Mouse (Mus musculus): Measurements from ENCODE around the gene Abca8b. TPM values are rescaled to one million over a fixed set of nuclear protein-coding genes. Genes with fewer than 3 reads are reported as not detected.

Gene Abca8b
- polyA plus RNA-seq, 1 experiment from 2014 or later = 1.0 TPM

DNA sequence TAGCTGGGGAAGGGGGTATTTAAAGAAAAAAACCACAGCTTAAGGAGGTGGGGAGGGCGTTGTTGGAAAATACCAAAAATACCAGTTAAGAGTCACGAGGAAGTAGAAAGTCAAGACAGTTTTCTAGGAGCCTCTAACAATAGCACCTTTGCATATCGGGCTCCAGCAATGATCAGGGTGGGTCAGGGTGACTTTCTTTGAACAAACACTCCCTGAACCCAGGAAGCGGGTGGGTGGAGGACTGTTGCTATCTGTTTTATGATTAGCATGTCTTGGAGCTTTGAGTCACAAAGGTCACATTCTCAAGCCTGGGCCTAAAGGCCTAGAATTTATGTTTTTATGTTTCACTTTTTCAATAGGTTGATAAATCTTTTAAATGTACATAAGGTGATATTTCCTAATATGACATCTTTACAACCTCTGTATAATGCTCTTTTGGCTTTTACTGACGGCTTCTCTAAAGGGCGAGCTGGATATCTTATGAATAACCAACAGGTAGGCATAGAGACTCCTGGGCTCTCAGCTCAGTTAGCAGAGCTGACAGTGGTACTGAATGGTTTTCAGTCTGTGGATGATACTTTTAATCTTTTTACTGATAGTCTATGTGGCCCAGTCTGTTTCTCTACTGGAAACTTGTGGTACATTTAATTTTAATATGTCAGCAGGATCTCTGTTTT is 96.7 kb downstream of the Abca8b start:
- Histone ChIP-seq H3K9ac (ENCODE audit: low read length) (no peak overlapping the region), H3K4me3 (ENCODE audit: low read depth, low read length) (no peak overlapping the region), H3K27ac (replicated peaks) (no peak overlapping the region), H3K4me2 (replicated peaks; ENCODE audit: low read depth) (no peak overlapping the region), H3K4me1 (replicated peaks; ENCODE audit: control insufficient read depth, insufficient read depth) (no peaks in the 10 kb centered on the region), H3K36me3 (ENCODE audit: control insufficient read depth, insufficient read depth, low read length) (no peaks in the 10 kb centered on the region), H3K27me3 (ENCODE audit: control insufficient read depth, insufficient read depth, low read length) (no peaks in the 10 kb centered on the region), H3K9me3 (ENCODE audit: control insufficient read depth, low read length) (no peaks in the 10 kb centered on the region)
- WGBS = 68% methylated on average over 6 of the region's 6 CpGs
- TF ChIP-seq EP300 (optimal IDR thresholded peaks at IDR 0.05) (no peak), CTCF (IDR thresholded peaks at IDR 0.05; ENCODE audit: low read depth) (no peak)
- no peak for DNase-seq (ENCODE audit: low spot score)
- ATAC-seq (ENCODE audit: low FRiP score, low TSS enrichment) = no peak

DNA sequence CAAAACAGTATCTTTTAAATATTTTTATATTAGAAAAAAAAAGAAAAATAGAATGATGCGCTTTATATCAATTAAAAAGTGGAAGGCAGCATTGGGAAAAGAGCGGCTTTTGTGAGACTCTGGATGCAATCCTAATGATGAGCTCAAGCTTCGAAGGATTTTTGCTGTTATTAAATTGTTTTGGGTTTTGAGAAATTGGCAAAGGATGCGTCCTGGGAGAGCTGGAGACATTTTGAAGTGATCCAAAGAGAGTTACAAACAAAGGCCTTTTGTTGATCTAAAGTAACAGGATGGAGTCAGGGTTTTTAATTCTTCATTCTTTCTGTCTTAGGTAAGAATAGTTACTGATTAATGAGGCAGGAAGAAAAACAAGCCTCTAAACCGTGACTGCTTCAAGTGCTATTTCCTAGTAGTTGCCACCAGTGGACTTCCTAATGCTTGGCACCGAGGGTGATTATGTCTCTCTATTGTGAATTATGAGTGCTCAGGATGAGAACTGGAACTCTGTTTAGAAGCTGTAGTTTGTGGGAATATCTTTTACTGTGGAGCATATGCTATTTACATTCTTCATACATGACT is 99.6 kb downstream of the Abca8b start:
- TF ChIP-seq CTCF (IDR thresholded peaks at IDR 0.05; ENCODE audit: low read depth) (no peak), EP300 (optimal IDR thresholded peaks at IDR 0.05) (no peak)
- H3K36me3 ChIP-seq (ENCODE audit: control insufficient read depth, insufficient read depth, low read length) = no peaks in the 10 kb centered on the region
- H3K4me1 ChIP-seq (replicated peaks; ENCODE audit: control insufficient read depth, insufficient read depth) = no peaks in the 10 kb centered on the region
- H3K27ac ChIP-seq (replicated peaks) = no peak overlapping the region; the same call in 1 of the 2 replicates
- WGBS = 43% methylated on average over 6 of the region's 6 CpGs
- no peak overlapping the region for H3K4me3 ChIP-seq (ENCODE audit: low read depth, low read length)
- H3K27me3 ChIP-seq (ENCODE audit: control insufficient read depth, insufficient read depth, low read length) = no peaks in the 10 kb centered on the region
- DNase-seq (ENCODE audit: low spot score) (no peak), ATAC-seq (ENCODE audit: low FRiP score, low TSS enrichment) (no peak)
- H3K9ac ChIP-seq (ENCODE audit: low read length) = no peak overlapping the region
- H3K9me3 ChIP-seq (ENCODE audit: control insufficient read depth, low read length) = no peaks in the 10 kb centered on the region
- no peak overlapping the region for H3K4me2 ChIP-seq (replicated peaks; ENCODE audit: low read depth)

DNA sequence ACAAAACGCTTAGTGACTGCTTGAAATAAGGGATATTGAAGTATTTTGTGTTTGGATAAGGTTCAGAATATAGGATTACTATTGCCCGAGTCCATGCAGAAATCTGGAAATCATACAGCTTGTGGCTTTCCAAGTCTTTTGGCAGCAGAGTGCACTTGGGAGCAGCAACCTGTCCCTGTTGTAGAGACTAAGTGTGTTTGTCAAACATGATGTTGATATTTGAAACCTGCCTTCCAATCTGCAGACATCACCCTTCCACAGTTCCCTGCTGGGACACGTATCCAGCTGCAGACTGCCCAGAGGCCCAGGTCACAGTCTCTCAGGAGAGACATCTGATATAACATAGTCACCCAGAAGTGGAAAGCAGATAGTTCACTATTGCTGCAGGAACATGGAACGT is 100.1 kb downstream of the Abca8b start:
- H3K36me3 ChIP-seq (ENCODE audit: control insufficient read depth, insufficient read depth, low read length) = no peaks in the 10 kb centered on the region
- WGBS = 46% methylated on average over 4 of the region's 4 CpGs
- H3K27ac ChIP-seq (replicated peaks) = no peak overlapping the region
- no peaks in the 10 kb centered on the region for H3K4me1 ChIP-seq (replicated peaks; ENCODE audit: control insufficient read depth, insufficient read depth)
- no peak for ATAC-seq (ENCODE audit: low FRiP score, low TSS enrichment)
- H3K9ac ChIP-seq (ENCODE audit: low read length) = no peak overlapping the region
- no peak overlapping the region for H3K4me2 ChIP-seq (replicated peaks; ENCODE audit: low read depth)
- H3K4me3 ChIP-seq (ENCODE audit: low read depth, low read length) = no peak overlapping the region
- no peak for TF ChIP-seq EP300 (optimal IDR thresholded peaks at IDR 0.05)
- no peaks in the 10 kb centered on the region for H3K27me3 ChIP-seq (ENCODE audit: control insufficient read depth, insufficient read depth, low read length)
- H3K9me3 ChIP-seq (ENCODE audit: control insufficient read depth, low read length) = no peaks in the 10 kb centered on the region
- DNase-seq (ENCODE audit: low spot score) = no peak

DNA sequence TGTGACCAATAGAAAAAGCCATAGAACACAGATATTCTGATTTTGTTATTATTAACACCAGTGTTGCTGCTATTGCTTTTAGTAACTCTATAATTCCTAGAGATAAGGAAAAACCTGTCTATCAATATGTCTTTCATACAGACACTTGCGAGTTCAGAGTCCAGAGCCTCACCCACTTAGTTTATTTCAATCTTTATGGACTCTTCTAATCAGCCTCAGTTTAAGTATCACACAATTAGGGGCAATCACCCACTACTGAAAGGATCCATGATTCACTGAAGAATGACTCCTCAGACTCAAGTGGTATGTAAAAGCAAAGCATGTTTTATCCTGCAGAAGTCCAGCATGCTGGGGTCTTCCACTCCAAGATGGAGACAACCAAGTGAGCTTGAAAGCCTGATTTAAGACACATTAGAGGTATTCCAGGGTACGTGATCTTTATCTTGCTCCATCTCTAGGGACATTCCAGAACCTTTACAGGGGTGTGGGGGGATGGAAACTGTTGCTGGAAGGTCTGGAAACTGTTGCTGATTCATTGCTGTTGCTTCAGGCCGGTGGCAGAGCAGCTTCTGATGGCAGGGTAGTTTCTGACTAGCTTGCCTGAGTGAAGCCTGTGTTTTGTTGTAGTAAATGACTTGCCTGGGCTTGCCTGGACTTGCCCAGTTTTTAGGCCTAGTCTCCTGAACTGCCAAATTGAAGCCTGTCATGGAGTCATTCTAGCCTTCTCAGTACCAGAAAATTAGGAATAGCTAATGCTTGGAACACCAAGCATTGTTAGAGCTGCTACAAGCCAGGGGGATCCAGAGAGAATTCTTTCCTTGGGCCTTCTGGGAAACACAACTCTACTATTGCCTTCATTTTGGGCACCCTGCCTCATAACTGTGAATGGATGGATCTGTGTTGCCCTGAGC is 101.5 kb downstream of the Abca8b start:
- Histone ChIP-seq H3K4me2 (replicated peaks; ENCODE audit: low read depth) (no peak overlapping the region), H3K27ac (replicated peaks) (no peak overlapping the region), H3K27me3 (ENCODE audit: control insufficient read depth, insufficient read depth, low read length) (no peaks in the 10 kb centered on the region), H3K9ac (ENCODE audit: low read length) (no peak overlapping the region), H3K4me3 (ENCODE audit: low read depth, low read length) (no peak overlapping the region), H3K9me3 (ENCODE audit: control insufficient read depth, low read length) (no peaks in the 10 kb centered on the region), H3K36me3 (ENCODE audit: control insufficient read depth, insufficient read depth, low read length) (no peaks in the 10 kb centered on the region), H3K4me1 (replicated peaks; ENCODE audit: control insufficient read depth, insufficient read depth) (no peaks in the 10 kb centered on the region)
- 77% methylated on average over 3 of the region's 3 CpGs for WGBS
- ATAC-seq (ENCODE audit: low FRiP score, low TSS enrichment) (no peak), DNase-seq (ENCODE audit: low spot score) (no peak)
- no peak for TF ChIP-seq EP300 (optimal IDR thresholded peaks at IDR 0.05)
- no peak for TF ChIP-seq CTCF (IDR thresholded peaks at IDR 0.05; ENCODE audit: low read depth)

DNA sequence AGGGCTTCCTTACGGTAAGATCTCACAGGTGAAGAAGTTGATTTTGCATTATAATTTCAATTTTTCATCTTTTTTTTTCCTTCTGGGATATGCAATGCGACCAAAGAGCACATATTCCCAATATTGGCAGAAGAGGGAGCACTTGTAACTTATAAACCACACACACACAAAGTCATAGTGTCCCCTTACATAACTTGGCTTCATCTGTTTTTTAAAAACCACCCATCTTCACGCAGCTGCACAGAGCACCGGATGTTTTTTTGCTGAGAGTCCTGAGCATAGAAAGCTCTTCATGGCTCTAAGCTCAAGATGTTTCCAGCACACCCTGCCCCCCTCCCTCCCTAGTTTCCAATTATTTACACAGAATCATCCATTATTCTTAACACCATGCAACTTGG is 103.7 kb downstream of the Abca8b start:
- no peak overlapping the region for H3K27ac ChIP-seq (replicated peaks)
- H3K27me3 ChIP-seq (ENCODE audit: control insufficient read depth, insufficient read depth, low read length) = no peaks in the 10 kb centered on the region
- ATAC-seq (ENCODE audit: low FRiP score, low TSS enrichment) (peak; percentile 40; the same call in 1 of the 2 replicates), DNase-seq (ENCODE audit: low spot score) (no peak)
- H3K36me3 ChIP-seq (ENCODE audit: control insufficient read depth, insufficient read depth, low read length) = no peaks in the 10 kb centered on the region
- H3K4me2 ChIP-seq (replicated peaks; ENCODE audit: low read depth) = no peak overlapping the region
- no peaks in the 10 kb centered on the region for H3K9me3 ChIP-seq (ENCODE audit: control insufficient read depth, low read length)
- H3K4me1 ChIP-seq (replicated peaks; ENCODE audit: control insufficient read depth, insufficient read depth) = no peaks in the 10 kb centered on the region
- H3K4me3 ChIP-seq (ENCODE audit: low read depth, low read length) = no peak overlapping the region
- no peak for TF ChIP-seq EP300 (optimal IDR thresholded peaks at IDR 0.05)
- TF ChIP-seq CTCF (IDR thresholded peaks at IDR 0.05; ENCODE audit: low read depth) = peak; percentile 64
- H3K9ac ChIP-seq (ENCODE audit: low read length) = no peak overlapping the region
- WGBS = 63% methylated on average over 4 of the region's 4 CpGs
